Mouse (Mus musculus) 416B (cell line): ENCODE results near the gene Slc28a1.
A peak's percentile ranks its signal among the peaks of the same experiment; 100 is the strongest.
"Not testable (repeated sequence)": the region's sequence is repeated elsewhere in the genome, so short reads cannot be mapped to it uniquely, and the experiment has no call there.

ENCODE experiments used
- DNase-seq: peaks from one replicate; pipeline ENCODE4 v3.0.0; 2011; ENCODE audit warnings: low read depth

The Slc28a1 gene

GRCm38 (mm10) chr7:81169351-81169750 lies 54.8 kb downstream of the Slc28a1 start:
- DNase-seq: peak; percentile 9

GRCm38 (mm10) chr7:81173931-81174330 lies 59.3 kb downstream of the Slc28a1 start:
- DNase-seq: no peak

- no peak for DNase-seq
Measured at GRCm38 (mm10) chr7:81174654-81175053, 60.1 kb downstream of the Slc28a1 start.

GRCm38 (mm10) chr7:81176187-81176769 lies 61.7 kb downstream of the Slc28a1 start:
- peak; percentile 33 for DNase-seq

GRCm38 (mm10) chr7:81179494-81179893 lies 64.9 kb downstream of the Slc28a1 start:
- peak; percentile 76 for DNase-seq

GRCm38 (mm10) chr7:81182492-81183175 lies 68.0 kb downstream of the Slc28a1 start:
- no peak for DNase-seq

- no peak for DNase-seq
Measured at GRCm38 (mm10) chr7:81183181-81183580, 68.6 kb downstream of the Slc28a1 start.

GRCm38 (mm10) chr7:81184136-81184535 lies 69.5 kb downstream of the Slc28a1 start:
- peak; percentile 51 for DNase-seq

GRCm38 (mm10) chr7:81184651-81185050 lies 70.1 kb downstream of the Slc28a1 start:
- no peak for DNase-seq

GRCm38 (mm10) chr7:81186036-81186435 lies 71.4 kb downstream of the Slc28a1 start:
- not testable (repeated sequence) for DNase-seq

GRCm38 (mm10) chr7:81189180-81189579 lies 74.6 kb downstream of the Slc28a1 start:
- DNase-seq: no peak

- peak; percentile 41 for DNase-seq
Measured at GRCm38 (mm10) chr7:81195509-81195908, 80.9 kb downstream of the Slc28a1 start.

GRCm38 (mm10) chr7:81196796-81197195 lies 82.2 kb downstream of the Slc28a1 start:
- peak; percentile 17 for DNase-seq

- DNase-seq: no peak
Measured at GRCm38 (mm10) chr7:81198538-81198937, 83.9 kb downstream of the Slc28a1 start.

GRCm38 (mm10) chr7:81199109-81199508 lies 84.5 kb downstream of the Slc28a1 start:
- DNase-seq: peak; percentile 21

- peak; percentile 21 for DNase-seq
Measured at GRCm38 (mm10) chr7:81199757-81200156, 85.2 kb downstream of the Slc28a1 start.

GRCm38 (mm10) chr7:81202389-81202788 lies 87.8 kb downstream of the Slc28a1 start:
- DNase-seq: peak; percentile 33

GRCm38 (mm10) chr7:81203576-81203975 lies 89.0 kb downstream of the Slc28a1 start:
- not testable (repeated sequence) for DNase-seq

- DNase-seq: peak; percentile 60
Measured at GRCm38 (mm10) chr7:81208944-81209343, 94.3 kb downstream of the Slc28a1 start.

- no peak for DNase-seq
Measured at GRCm38 (mm10) chr7:81209979-81210685, 95.5 kb downstream of the Slc28a1 start.

GRCm38 (mm10) chr7:81211760-81212159 lies 97.2 kb downstream of the Slc28a1 start:
- peak; percentile 76 for DNase-seq

- DNase-seq: peak; percentile 82
Measured at GRCm38 (mm10) chr7:81212261-81212681, 97.7 kb downstream of the Slc28a1 start.
